Mouse (Mus musculus): ENCODE measurements around the gene Apoh. TPM values are rescaled to one million over a fixed set of nuclear protein-coding genes. Genes with fewer than 3 reads are reported as not detected.

Gene Apoh
- total RNA-seq, 2 experiments from 2014 or later: 0.24 TPM; not detected in 1

DNA sequence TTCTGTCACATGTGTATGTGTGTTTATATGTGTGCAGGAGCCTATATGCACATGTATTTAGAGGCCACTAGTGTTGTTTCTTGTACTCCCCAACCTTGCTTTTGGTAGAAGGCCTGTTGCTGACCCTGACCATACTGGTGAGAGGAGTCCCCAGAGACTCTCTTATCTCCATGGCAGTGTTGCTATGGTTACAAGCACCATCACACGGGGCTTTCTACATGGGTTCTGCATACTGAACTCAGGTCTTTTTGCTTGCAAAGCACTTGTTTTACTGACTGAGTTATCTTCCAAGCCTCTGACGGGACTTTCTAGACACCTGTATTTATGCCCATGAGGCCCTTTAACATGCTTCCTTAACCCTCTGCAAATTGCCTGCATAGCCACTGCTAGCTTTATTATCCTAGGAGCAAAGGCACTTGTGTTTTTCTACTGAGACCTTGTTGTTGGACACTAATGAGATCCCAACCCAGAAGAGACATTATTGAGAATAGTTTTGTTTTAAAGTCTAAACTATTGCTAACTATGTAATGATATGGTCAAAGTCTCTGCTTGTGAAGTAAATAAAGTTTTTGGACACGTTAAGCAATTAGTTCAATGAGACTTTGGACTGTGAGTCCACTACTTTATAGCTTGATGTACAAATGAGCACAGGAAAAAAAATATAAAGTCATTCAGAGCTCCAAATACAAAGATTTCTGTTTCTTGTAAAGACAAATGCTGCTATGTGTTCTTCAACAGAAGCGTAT is 41.9 kb downstream of the Apoh start:
- DNase-seq: no peak

DNA sequence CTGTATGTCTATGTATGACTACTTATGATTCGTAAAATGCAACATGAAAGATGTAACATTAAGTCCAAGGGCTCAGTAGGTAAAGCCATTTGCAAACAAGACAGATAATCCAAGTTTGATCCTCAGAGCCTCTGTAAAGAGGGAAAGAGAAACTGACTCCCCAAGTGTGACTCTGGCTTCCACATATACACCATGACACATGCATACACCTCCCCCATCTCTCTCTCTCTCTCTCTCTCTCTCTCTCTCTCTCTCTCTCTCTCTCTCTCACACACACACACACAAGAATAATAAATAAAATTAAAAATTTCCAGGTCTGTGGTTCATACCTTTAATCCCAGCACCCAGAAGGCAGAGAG is 42.5 kb downstream of the Apoh start:
- no peak for DNase-seq

DNA sequence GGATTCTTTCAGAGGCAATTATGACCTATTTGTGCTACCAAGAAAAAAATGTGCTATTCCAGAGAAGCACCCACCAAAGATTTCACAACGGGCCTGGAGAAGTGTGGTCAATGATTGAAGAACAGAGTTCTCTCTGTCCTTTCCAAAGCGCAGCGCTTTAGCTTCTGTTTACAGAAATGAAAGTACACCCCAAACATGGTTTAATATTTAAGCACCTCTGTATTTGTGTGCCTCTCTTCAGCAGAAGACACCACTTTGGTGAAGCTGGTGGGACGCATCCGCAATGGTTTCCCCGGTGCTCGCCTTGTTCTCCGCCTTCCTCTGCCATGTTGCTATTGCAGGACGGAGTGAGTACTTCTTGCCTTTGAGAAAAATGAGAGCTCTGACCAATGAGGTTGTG is 51.9 kb downstream of the Apoh start:
- DNase-seq: no peak

DNA sequence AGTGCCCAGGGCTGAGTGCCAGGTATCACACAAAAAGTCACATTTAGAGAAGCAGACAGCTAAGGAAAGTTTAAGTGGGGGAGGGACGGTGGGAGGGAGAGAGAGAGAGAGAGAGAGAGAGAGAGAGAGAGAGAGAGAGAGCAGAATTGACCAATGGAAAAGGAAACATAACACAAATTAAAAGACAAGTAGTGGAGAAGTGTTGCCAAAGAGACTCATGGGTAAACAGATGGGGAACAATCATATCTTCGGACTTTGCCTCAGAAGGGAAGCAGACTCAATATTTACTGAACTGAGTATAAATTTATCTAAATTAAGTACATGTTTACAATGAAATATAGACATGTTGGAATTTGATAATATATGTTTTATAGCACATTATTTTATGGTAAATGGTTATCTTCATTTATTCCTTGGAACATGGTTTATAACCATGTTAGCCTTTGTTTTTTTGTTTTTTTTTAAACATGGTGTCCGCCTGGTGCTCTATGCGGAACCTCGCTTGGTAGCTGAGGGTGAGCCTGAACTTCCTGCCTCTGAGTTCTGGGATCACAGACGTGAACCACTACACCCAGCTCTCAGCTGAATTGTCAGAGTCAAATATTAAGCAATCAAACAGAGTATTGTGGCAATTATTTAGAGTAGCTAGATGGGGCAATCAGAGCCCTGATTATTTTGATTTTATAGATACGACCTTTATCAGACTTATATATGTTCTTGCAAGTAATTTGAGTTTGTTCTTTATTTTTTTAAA is 53.1 kb downstream of the Apoh start:
- DNase-seq: no peak

DNA sequence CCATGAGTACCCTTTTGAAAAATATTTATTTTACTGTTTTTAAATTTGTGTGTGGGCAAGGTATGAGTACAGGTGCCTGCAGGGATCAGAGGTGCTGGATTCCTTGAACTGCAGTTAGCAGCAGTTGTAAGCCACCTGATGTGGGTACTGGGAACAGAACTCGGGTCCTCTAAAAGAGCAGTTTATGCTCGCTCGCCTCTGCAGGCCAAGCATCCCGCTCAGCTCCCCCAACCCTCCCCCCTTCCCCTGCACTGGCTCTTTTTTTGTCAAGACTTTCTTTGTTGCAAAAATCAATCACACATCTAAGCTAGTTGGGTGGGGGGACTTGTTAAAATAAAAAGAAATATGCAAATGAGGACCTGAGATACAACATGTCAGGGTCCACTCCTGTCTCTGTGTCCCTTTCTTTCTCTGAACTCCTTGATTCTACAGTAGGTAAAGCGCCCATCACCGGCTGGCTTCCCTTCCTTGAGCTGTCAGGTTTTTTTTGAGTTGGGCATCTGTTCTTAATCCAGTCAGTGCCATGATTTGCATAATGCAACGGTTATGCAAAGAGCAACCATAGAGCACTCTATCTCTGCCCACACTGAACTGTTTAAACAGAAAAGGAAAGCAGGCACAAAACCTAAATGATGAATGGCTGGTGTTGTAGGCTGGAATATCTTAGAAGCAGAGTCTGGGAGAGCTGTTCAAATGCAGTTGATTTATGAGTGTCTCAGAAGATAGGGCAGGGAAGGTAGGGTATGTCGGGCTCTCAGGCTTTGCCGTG is 66.9 kb downstream of the Apoh start:
- no peak for DNase-seq

DNA sequence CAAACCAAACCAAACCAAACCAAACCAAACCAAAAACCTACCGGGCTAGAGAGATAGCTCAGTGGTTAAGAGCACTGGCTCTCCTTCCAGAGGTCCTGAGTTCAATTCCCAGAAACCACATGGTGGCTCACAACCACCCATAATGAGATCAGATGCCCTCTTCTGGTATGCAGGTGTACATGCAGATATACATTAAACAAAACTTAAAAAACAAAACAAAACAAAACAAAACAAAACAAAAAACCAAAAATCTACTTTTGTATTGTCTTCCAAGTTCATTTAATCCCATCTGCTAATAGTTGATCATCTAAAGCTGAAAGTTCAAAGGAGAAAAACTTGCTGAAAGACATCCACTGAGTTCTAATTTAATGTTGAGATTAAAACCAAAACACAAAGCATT is 73.2 kb downstream of the Apoh start:
- DNase-seq: no peak

DNA sequence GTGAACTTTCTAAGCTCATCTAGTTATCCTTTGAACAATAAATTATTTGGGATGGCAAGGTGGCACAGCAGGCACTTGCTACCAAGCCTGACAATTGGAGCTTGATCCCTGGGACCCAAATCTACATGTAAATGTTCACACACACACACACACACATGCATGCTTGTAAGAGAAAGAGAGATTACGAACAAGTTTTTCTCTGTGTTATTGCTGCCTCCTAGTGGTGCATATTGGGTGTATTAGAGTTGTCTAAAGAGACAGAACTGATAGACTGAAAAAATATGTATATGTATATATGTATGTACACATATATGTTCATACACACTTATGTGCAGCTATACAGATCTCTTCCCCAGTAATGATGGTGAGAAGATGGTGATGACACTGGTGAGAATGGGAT is 75.4 kb downstream of the Apoh start:
- peak; percentile 14 for DNase-seq

DNA sequence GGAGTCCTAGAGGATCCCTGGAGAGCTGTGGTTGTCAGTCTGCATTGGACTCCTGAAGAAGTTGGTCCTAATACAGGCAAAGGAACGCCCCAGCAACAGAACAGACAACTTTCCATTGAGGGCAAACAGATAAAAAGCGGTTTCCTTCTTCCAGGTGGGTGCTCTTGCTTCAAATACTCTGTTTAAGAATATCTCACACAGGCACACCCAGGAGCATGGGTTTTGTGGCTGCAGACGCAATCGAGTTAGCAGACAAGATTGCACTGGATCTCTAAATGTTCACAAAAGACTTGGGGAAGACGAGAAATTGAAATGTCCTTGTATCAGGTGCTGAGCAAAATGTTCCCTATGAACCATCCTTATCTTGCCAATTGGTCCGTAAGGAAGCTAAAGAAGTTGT is 76.1 kb downstream of the Apoh start:
- DNase-seq: no peak

DNA sequence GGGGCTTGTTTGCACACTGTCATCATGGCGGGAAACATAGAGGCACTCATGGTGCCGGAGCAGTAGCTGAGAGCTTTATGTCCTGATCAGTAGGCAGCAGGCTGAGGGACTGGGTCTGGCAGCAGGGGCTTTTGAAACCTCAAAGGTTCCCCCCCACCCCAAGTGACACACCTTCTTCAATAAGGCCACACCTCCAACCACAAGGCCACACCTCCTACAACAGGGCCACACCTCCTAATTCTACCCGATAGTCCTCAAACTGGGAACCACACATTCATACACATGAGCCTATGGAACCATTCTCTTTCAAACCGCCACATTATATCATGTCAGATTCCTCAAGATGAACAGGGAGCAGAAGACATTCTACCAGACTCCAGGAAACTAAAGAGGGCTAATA is 77.6 kb downstream of the Apoh start:
- DNase-seq: no peak

DNA sequence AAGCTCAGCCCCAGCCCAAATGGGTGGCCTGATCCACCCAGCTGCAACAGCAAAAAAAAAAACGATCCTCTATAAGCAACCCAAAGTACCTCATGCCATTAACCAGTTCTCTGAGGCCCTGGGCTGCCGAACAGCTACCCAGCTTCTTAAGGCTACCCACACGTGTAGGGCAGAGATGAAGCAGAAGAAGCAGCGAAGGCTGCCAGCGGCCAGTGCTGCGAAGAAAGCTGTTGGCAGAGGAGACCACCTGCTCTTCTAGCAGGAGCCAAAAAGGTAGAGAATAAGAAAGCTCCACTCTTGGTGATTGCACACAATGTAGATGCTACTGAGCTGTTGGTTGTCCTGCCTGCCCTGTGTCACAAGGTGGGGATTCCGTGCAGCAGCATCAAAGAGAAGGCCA is 80.1 kb downstream of the Apoh start:
- no peak for DNase-seq

DNA sequence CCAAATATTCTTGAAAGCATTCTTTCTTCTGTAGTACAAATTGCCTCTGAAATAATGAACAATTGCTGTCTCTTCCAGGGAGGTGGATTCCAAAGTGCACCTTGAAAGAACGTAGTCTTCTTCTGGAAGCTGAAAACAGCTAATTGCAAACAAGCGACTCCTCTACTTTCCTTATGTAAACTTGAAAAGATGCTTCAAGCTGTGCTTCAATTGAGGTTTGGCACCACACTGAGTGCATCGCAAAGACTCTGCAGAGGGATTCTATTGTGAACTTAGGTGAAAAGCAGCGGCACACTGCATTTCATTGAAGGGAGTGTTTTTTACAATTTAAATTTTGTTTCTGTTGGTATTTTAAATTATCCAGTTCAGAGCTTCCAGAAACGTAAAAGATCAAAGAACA is 81.0 kb downstream of the Apoh start:
- DNase-seq: no peak

DNA sequence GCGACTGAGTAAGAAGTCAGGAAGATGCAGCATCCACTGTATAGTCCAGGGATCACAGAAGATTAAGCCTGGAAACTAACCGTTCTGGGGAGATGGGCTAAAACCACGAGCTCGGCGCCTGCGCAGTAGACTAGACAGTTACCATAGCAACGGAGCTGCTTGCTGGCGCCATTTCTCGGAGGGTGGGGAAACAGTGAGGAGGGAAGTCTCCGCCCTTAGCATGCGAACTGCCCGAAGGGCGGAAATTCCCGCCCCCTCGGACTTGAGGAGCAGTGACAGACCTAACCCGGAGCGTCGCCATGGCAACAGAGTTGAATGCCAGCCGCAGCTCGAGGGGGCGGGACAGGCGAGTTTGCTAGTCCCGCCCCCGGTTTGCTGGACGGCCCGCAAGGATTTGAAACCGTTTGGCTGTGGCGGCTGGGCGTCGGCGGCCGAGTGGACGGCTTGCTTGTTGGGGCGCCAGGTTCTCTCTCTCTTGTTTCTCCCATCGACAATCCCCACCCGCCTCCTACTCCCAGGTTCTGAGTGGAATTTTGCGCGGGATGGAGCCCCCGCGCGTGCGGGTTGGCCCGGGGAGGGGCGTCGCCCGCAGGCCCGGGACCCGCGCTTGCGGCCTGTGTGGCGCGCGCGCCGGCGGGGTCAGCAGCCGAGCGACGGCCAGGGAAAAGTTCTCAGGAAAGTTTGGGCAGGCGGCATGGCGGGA is 81.9 kb downstream of the Apoh start, which contains the start of gene Cep112:
Cep112 (plus strand) TSS at position 304 of the 703 bp plus-strand sequence.
- peak; percentile 98 for DNase-seq

DNA sequence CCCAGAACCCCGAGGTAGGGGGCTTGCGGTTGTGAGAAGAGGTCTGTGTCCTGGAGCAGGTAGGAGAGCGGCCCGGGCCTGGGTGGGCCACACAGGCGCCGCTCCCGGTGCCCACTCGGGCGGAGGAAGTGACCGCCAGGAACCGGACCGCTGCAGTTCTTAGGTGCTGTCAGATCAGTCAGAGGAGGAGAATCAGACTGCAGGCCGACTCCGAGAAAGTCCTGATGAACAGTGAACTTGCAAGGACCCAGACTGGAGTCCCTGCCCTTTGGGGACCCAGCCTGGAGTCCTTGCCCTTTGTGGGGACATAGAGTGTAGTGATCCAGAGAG is 82.4 kb downstream of the Apoh start:
- DNase-seq: no peak

DNA sequence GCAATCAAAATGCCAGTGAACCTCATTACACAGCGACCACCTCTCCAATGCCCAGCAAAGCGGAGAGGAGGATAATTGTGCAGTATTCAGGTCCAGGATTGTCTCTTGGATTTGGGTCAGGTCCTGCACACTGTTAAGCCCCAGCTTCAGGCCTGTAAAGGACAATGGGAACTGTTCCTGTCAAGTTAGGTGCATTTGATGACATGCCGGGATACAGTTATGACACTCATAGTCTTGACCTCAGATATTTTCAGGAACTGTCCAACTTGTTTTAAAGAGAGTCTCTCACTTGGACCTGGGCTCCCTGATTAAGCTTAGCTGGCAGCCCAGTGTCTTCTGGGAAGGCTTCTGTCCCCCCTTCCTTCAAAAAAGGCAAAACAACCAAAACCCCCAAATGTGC is 82.9 kb downstream of the Apoh start:
- DNase-seq: no peak

DNA sequence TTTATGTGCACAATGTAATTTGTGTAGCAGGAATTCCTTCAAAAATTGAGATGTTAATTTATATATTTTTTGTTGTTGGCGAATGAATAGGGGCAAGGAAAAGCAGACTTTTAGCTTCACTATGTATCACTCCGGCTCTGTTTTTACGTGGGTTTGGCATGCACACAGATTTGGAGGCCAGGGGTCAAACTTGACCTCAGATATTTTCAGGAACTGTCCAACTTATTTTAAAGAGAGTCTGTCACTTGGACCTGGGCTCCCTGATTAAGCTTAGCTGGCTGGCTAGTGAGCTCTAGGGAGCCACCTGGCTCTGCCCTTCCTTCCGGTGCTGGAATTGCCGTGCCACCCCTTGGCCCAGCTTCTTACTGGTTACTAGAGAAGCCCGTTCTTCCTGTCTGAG is 84.0 kb downstream of the Apoh start:
- DNase-seq: no peak

DNA sequence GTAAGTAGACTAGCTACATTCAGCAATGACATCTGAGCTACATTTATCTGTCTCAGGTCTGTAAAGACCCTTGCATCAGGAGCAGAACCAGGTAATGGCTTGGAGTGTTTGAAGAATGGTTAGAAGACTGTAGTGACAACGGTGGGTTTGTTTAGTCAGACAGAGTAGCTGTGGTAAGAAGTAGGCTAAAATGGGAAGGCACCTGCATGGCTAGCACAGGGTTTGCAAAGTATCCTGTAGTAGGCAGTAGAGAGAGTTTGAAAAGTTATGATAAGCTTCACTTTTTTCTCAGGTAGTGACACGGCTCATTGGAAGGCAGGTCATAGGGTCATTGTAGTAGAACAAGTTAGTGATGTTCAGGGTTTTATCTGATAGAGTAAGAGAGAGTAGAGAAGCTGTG is 85.9 kb downstream of the Apoh start:
- no peak for DNase-seq

DNA sequence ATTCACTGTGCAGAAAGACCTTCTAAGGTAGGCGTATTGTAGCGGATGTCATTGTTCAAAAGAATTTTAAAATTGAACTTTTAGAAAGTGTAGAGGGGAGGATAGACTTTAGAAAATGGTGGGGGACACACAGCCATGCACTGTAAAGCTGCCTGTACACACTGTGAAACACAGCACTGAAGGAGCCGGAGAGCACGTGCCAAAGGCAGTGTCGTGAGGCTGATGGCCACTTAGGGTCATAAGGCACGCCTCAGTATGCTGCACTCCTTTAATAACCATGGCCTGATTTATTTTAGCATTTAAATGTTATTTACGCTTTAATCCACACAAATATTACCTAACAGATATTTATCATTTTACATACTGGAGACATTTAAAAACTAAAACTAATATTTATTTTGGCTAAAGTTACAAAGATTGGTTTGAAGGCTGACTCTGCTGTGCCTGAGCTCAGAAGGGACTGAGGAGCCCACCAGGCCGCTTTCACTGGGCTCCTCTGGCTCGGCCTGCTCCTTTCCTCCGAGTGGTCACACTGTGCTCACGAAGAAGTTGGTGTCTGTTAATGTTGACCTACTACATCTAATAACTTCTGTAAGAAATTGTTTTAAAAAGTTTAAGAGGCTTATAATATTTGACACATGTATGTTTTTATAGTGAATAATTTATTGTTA is 100.9 kb downstream of the Apoh start:
- no peak for DNase-seq

DNA sequence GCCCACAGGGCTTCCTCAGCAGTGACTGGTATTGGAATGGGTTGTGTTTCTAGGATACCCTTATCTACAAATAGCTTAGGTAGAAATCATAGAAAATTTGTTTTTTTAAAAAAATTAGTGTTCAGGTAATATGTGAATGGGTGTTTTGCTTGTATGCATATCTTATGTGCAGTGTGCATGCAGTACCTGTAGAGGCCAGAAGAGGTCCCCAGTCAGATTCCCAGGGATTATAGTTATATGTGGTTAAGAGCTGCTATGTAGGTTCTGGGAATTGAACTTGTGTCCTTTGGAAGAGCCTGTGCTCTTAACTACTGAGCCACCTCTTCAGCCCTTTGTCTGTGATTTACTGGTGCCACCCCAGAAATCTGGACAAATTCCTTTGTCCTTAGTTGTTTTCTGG is 104.0 kb downstream of the Apoh start:
- peak; percentile 27 for DNase-seq

DNA sequence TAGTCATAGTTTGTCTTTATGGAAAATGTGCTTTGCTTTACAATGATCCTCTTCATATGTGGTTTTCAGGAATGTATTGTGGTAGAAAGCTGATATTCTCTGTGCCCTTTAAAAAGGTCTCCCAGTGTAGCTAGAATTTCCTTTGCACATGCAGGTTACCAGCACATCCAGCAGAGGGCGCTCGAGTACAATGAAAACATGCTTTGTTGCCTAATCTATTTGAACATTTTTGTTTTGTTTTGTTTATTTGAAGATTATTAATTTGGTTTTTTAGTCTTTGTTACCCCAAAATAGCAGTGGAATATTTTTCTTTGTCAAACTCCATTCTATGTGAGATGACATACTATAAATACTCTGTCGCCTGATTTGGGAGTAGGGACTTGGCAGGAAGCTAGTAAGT is 106.7 kb downstream of the Apoh start:
- DNase-seq: peak; percentile 84

DNA sequence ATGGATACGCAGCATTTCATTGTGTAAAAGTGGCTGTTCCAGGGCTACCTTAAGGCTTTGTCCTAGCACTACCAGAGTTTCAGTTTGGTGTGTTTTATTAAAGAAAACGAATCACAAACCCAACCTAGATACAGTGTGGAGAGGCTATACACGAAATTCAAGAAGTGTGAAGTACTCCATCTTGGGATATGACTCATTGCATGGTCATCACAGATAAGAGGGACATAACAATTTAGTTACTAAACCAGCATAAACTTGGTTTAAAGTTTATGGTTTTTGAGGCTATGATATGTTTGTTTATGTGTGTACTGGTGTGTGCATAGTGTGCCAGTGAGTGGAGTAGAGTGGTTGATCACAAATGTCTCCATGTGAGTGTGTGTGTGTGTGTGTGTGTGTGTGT is 116.4 kb downstream of the Apoh start:
- DNase-seq: no peak

Measured in heart, postnatal 4 days (tissue).